Mouse (Mus musculus) neural tube, embryonic 13.5 days (tissue): ENCODE data around the gene LTO1. TPM values are rescaled to one million over a fixed set of nuclear protein-coding genes. Genes with fewer than 3 reads are reported as not detected.

Experiments
- ATAC-seq: fragments of 200-750 bp; cut with Nextera tagmentation; 2 replicates; pipeline ENCODE4 v1.8.0; 2017; ENCODE audit warnings: low read depth, mild to moderate bottlenecking, moderate TSS enrichment, moderate library complexity
- H3K27ac ChIP-seq: fragments of 300-500 bp; sonication (generic); replicated peaks from 2 replicates; pipeline ENCODE4 v1.5.1; 2015; ENCODE audit warnings: moderate library complexity, mild to moderate bottlenecking, inconsistent platforms
- H3K27me3 ChIP-seq: fragments of 300-500 bp; sonication (generic); 2 replicates; pipeline ENCODE4 v1.6.1; 2015; ENCODE audit warnings: mild to moderate bottlenecking, inconsistent platforms
- H3K36me3 ChIP-seq: fragments of 300-500 bp; sonication (generic); 2 replicates; pipeline ENCODE4 v1.6.1; 2015; ENCODE audit warnings: mild to moderate bottlenecking, inconsistent platforms
- H3K4me1 ChIP-seq: fragments of 300-500 bp; sonication (generic); replicated peaks from 2 replicates; pipeline ENCODE4 v1.6.1; 2015; ENCODE audit warnings: inconsistent platforms
- H3K4me2 ChIP-seq: fragments of 300-500 bp; sonication (generic); 2 replicates; pipeline ENCODE4 v1.6.1; 2015; ENCODE audit warnings: inconsistent platforms, mild to moderate bottlenecking, moderate library complexity
- H3K4me3 ChIP-seq: fragments of 300-500 bp; sonication (generic); 2 replicates; pipeline ENCODE4 v1.5.1; 2015; ENCODE audit warnings: mild to moderate bottlenecking, inconsistent platforms
- H3K9ac ChIP-seq: fragments of 300-500 bp; sonication (generic); 2 replicates; pipeline ENCODE4 v1.6.1; 2015; ENCODE audit warnings: moderate library complexity, mild to moderate bottlenecking, inconsistent platforms
- H3K9me3 ChIP-seq: fragments of 300-500 bp; sonication (generic); 2 replicates; pipeline ENCODE4 v1.6.1; 2016; ENCODE audit warnings: inconsistent platforms
- WGBS: fragments of 180-500 bp; shearing (Covaris S2); methylation state at CpG from one replicate; pipeline ENCODE4 v1.1.7; 2015; 5-methylcytosine and 5-hydroxymethylcytosine counted together
- polyA plus RNA-seq: library from polyadenylated mRNA; unstranded; fragments of >200 nt; fragmentation: Nextera tagmentation; extraction: Ambion mirVana; gene quantifications from 2 replicates; pipeline ENCODE4 v1.2.1, GENCODE M21; 2015

Gene LTO1
- polyA plus RNA-seq, 1 experiment from 2014 or later, result 33.8 TPM

GRCm38 (mm10) chr7:144934901-144935300 lies 20.0 kb downstream of the LTO1 start:
- Histone ChIP-seq H3K4me1 (peaks cover 56% of the 10 kb centered on the region), H3K27me3 (peaks cover 20% of the 10 kb centered on the region), H3K9ac (no peak overlapping the region), H3K9me3 (no peaks in the 10 kb centered on the region), H3K27ac (no peak overlapping the region), H3K4me2 (no peak overlapping the region), H3K4me3 (no peak overlapping the region), H3K36me3 (peaks cover 15% of the 10 kb centered on the region; the same call in 1 of the 2 replicates)
- ATAC-seq, result no peak
- 47% methylated on average over 5 of the region's 5 CpGs for WGBS

- peaks cover 15% of the 10 kb centered on the region; the same call in 1 of the 2 replicates for H3K36me3 ChIP-seq
- no peak overlapping the region; the same call in 1 of the 2 replicates for H3K9ac ChIP-seq
- no peak overlapping the region for H3K27ac ChIP-seq
- H3K4me2 ChIP-seq, result no peak overlapping the region
- ATAC-seq, result no peak
- H3K4me3 ChIP-seq, result no peak overlapping the region
- H3K27me3 ChIP-seq, result peaks cover 26% of the 10 kb centered on the region
- H3K9me3 ChIP-seq, result no peaks in the 10 kb centered on the region
- WGBS, result 59% methylated on average over 5 of the region's 5 CpGs
- H3K4me1 ChIP-seq, result peaks cover 58% of the 10 kb centered on the region
Measured at GRCm38 (mm10) chr7:144935563-144935962, 20.7 kb downstream of the LTO1 start.

- WGBS, result 93% methylated on average over 4 of the region's 4 CpGs
- no peak overlapping the region for H3K27ac ChIP-seq
- H3K27me3 ChIP-seq, result peaks cover 35% of the 10 kb centered on the region
- H3K4me2 ChIP-seq, result no peak overlapping the region
- no peak for ATAC-seq
- no peak overlapping the region for H3K9ac ChIP-seq
- no peak overlapping the region for H3K4me3 ChIP-seq
- no peaks in the 10 kb centered on the region for H3K9me3 ChIP-seq
- H3K36me3 ChIP-seq, result peaks cover 15% of the 10 kb centered on the region; the same call in 1 of the 2 replicates
- peaks cover 66% of the 10 kb centered on the region for H3K4me1 ChIP-seq
Measured at GRCm38 (mm10) chr7:144936311-144936880, 21.5 kb downstream of the LTO1 start.

- peaks cover 45% of the 10 kb centered on the region for H3K27me3 ChIP-seq
- H3K36me3 ChIP-seq, result peaks cover 15% of the 10 kb centered on the region; the same call in 1 of the 2 replicates
- peak; percentile 55 for ATAC-seq
- 1% methylated on average over 20 of the region's 20 CpGs for WGBS
- peaks cover 77% of the 10 kb centered on the region for H3K4me1 ChIP-seq
- H3K27ac ChIP-seq, result 0 out of 2 replicates have a peak overlapping the region, but pooled peaks have one; percentile 56
- H3K9ac ChIP-seq, result peak overlapping the region; percentile 76
- peak overlapping the region; percentile 96 for H3K4me2 ChIP-seq
- H3K4me3 ChIP-seq, result peak overlapping the region; percentile 55
- no peaks in the 10 kb centered on the region for H3K9me3 ChIP-seq
Measured at GRCm38 (mm10) chr7:144937490-144937889, 22.6 kb downstream of the LTO1 start.

- Histone ChIP-seq H3K4me1 (peaks cover 82% of the 10 kb centered on the region), H3K27ac (peak overlapping the region; percentile 56), H3K9me3 (no peaks in the 10 kb centered on the region), H3K27me3 (peaks cover 51% of the 10 kb centered on the region), H3K36me3 (peaks cover 15% of the 10 kb centered on the region; the same call in 1 of the 2 replicates), H3K4me3 (peak overlapping the region; percentile 55), H3K4me2 (peak overlapping the region; percentile 96), H3K9ac (peak overlapping the region; percentile 76)
- 1% methylated on average over 39 of the region's 39 CpGs for WGBS
- no peak for ATAC-seq
Measured at GRCm38 (mm10) chr7:144937899-144938517, 23.1 kb downstream of the LTO1 start.

- peaks cover 89% of the 10 kb centered on the region for H3K4me1 ChIP-seq
- under 1% methylated on average over 32 of the region's 32 CpGs for WGBS
- H3K36me3 ChIP-seq, result 0 out of 2 replicates have a peak, but pooled peaks cover 9% of the 10 kb centered on the region
- H3K9me3 ChIP-seq, result no peaks in the 10 kb centered on the region
- peaks cover 56% of the 10 kb centered on the region for H3K27me3 ChIP-seq
- peak overlapping the region; percentile 96 for H3K4me2 ChIP-seq
- peak overlapping the region; percentile 76 for H3K9ac ChIP-seq
- ATAC-seq, result no peak
- H3K4me3 ChIP-seq, result peak overlapping the region; percentile 55
- H3K27ac ChIP-seq, result peak overlapping the region; percentile 69; the same call in 1 of the 2 replicates
Measured at GRCm38 (mm10) chr7:144938661-144939343, 23.9 kb downstream of the LTO1 start.

GRCm38 (mm10) chr7:144939344-144940002 lies 24.6 kb downstream of the LTO1 start, which contains the start of gene Ccnd1:
Gene Ccnd1 (minus strand): TSS chr7:144939925.
- H3K27me3 ChIP-seq, result peaks cover 62% of the 10 kb centered on the region

GRCm38 (mm10) chr7:144940003-144940571 lies 25.2 kb downstream of the LTO1 start:
- peak overlapping the region; percentile 76 for H3K9ac ChIP-seq
- peaks cover 62% of the 10 kb centered on the region for H3K27me3 ChIP-seq
- H3K4me2 ChIP-seq, result peak overlapping the region; percentile 96
- peaks cover 85% of the 10 kb centered on the region for H3K4me1 ChIP-seq
- H3K9me3 ChIP-seq, result no peaks in the 10 kb centered on the region
- ATAC-seq, result no peak
- 0% methylated on average over 22 of the region's 22 CpGs for WGBS
- peak overlapping the region; percentile 65 for H3K27ac ChIP-seq
- H3K4me3 ChIP-seq, result peak overlapping the region; percentile 55
- no peaks in the 10 kb centered on the region for H3K36me3 ChIP-seq

More at GRCm38 (mm10) chr7:144939344-144940002, 24.6 kb downstream of the LTO1 start, which contains the start of gene Ccnd1:
- no peaks in the 10 kb centered on the region for H3K9me3 ChIP-seq
- peak; percentile 19; the same call in 1 of the 2 replicates for ATAC-seq
- H3K9ac ChIP-seq, result peak within 1 kb of the TSS; percentile 76
- 2% methylated on average over 40 of the region's 45 CpGs for WGBS
- H3K36me3 ChIP-seq, result 0 out of 2 replicates have a peak, but pooled peaks cover 2% of the 10 kb centered on the region
- peak within 1 kb of the TSS; percentile 69 for H3K27ac ChIP-seq
- H3K4me3 ChIP-seq, result peak within 1 kb of the TSS; percentile 55
- peaks cover 89% of the 10 kb centered on the region for H3K4me1 ChIP-seq
- H3K4me2 ChIP-seq, result peak within 1 kb of the TSS; percentile 96

- H3K27me3 ChIP-seq, result peaks cover 62% of the 10 kb centered on the region
- H3K36me3 ChIP-seq, result no peaks in the 10 kb centered on the region
- peak overlapping the region; percentile 55; the same call in 1 of the 2 replicates for H3K4me3 ChIP-seq
- H3K9ac ChIP-seq, result no peak overlapping the region
- H3K4me2 ChIP-seq, result peak overlapping the region; percentile 96
- no peaks in the 10 kb centered on the region for H3K9me3 ChIP-seq
- WGBS, result under 1% methylated on average over 11 of the region's 11 CpGs
- H3K27ac ChIP-seq, result peak overlapping the region; percentile 65; the same call in 1 of the 2 replicates
- peaks cover 80% of the 10 kb centered on the region for H3K4me1 ChIP-seq
- no peak for ATAC-seq
Measured at GRCm38 (mm10) chr7:144940585-144940984, 25.7 kb downstream of the LTO1 start.

GRCm38 (mm10) chr7:144941242-144941831 lies 26.4 kb downstream of the LTO1 start:
- Histone ChIP-seq H3K27ac (peak overlapping the region; percentile 71), H3K9me3 (no peaks in the 10 kb centered on the region), H3K4me3 (peak overlapping the region; percentile 44), H3K9ac (peak overlapping the region; percentile 63), H3K4me2 (peak overlapping the region; percentile 96), H3K4me1 (peaks cover 73% of the 10 kb centered on the region), H3K36me3 (no peaks in the 10 kb centered on the region), H3K27me3 (peaks cover 62% of the 10 kb centered on the region)
- peak; percentile 48 for ATAC-seq
- under 1% methylated on average over 39 of the region's 39 CpGs for WGBS
